Mouse (Mus musculus): ENCODE measurements around the gene Gmppb.

The Gmppb gene

GRCm38 (mm10) chr9:108073141-108073930, 24.3 kb downstream of the Gmppb start:
- DNase-seq (ENCODE audit: low read depth, low spot score): peak; percentile 98

DNA sequence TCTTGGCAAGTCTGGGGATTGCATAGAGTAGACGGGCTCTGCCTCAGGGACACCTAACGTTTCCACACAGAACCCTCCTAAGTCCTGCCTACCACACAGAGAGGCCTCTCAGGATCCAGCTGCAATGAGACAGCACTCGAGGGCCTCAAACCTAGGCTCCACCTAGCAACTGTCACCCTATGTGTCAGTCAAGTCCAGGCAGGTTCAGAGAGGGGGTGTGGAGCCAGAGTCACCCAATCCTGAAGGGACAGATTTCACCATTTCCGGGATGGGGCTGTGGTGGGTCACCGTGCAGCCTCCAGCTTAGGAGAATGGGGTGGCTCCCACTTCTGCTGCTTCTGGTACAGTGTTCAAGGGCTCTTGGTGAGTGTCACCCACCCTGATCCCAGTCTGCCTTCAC, 31.1 kb downstream of the Gmppb start, which contains the start of gene Mst1:
TSS of gene Mst1 (plus strand) at position 269 of the 400 bp plus-strand sequence.
- no peak for DNase-seq (ENCODE audit: low read depth, low spot score)

DNA sequence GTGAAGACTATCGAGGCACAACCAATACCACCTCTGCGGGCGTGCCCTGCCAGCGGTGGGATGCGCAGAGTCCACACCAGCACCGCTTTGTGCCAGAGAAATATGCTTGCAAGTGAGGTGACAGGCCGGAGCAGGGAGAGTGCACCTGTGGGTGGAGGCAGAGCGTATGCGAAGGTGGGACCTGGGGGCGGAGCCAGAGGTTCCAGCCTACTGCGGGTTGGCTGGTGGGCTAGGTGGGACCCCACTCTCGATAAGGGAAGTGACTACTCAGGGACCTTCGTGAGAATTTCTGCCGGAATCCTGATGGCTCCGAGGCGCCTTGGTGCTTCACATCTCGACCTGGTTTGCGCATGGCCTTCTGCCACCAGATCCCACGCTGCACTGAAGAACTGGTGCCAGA, 33.5 kb downstream of the Gmppb start:
- no peak for DNase-seq (ENCODE audit: low read depth, low spot score)

GRCm38 (mm10) chr9:108082988-108083431, 34.0 kb downstream of the Gmppb start, which contains the start of gene Rnf123:
Gene Rnf123, minus strand, starts transcription at chr9:108083346.
- no peak for DNase-seq (ENCODE audit: low read depth, low spot score)

DNA sequence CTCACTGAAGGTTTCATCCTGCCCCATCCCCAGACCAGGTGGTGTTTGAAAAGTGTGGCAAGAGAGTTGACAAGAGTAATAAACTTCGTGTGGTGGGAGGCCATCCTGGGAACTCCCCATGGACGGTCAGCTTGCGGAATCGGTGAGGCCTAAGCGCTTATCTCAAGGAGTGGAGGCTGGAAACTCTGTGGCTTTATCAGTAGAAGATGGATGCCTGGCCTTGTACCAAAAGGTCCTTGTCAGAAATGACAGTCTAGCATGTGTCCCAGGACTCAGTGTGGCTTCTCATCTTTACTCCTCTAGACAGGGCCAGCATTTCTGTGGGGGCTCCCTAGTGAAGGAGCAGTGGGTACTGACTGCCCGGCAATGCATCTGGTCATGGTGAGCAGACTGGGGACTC, 34.5 kb downstream of the Gmppb start:
- no peak for DNase-seq (ENCODE audit: low read depth, low spot score)

- DNase-seq (ENCODE audit: low read depth, low spot score): no peak
Measured at GRCm38 (mm10) chr9:108085261-108085660, 36.2 kb downstream of the Gmppb start.

DNA sequence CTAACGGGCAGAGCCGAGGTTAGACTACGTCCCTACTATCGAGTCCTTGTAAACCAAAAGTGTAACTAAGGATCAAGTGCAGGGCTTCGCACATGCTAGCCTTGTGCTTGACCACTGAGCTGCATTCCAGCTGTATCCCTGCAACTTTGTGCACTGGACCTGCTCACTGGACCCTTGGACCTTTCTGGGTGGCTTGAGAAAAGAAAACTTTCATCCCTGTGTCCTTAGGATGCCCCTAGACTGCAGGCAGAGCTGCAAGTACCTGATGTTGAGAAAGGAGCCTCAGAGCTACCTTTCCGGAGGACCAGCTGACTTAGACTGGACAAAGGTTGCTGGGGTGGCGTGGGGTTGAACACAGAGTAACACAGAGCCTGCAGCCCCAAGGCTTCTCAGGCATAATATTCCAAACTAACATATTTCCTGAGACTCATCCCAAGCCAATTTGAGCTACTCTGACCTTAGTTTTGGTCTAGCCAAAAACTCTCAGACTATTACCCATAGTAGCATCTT, 41.6 kb downstream of the Gmppb start:
- DNase-seq (ENCODE audit: low read depth, low spot score): no peak

GRCm38 (mm10) chr9:108093586-108093985, 44.5 kb downstream of the Gmppb start:
- no peak for DNase-seq (ENCODE audit: low read depth, low spot score)

DNA sequence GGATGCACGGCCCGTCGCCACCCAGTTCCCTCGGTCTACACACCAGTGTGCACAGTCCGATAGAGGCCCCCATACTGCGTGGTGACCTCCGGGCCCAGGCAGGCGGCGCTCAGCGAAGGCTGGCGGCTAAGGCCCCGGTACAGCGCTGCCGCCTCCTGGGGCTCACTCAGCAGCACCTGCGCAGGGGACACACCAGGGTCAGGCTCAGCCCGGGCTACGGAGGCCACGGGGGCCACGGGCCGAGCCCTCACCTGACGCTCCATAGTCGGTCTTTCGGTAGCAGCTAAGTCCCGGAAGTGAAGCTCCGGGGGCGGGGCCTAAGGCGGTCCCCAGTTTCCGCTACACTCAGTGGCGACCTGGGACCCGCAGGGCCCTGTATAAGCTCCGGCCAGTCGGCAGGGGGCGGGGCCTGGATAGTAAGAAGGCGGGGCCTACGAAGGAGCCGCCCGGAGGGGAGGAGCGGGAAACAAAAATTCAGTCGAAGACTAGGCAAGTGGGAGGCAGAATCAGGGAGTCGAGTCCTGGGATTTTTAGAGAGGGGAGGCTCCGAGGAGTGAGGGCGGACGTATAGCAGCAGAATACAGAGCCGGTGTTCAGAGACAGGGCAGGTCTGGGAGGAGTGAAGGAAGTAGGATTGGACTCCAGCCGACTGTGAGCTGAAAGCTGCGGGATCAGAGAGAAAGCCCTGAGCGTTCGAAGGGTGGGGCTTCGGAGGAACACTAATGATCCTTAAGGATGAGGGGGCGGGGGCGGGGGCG, 45.3 kb downstream of the Gmppb start, which contains the start of gene Apeh:
TSS of gene Apeh (minus strand) at position 423 of the 758 bp plus-strand sequence.
- DNase-seq (ENCODE audit: low read depth, low spot score): peak; percentile 93

DNA sequence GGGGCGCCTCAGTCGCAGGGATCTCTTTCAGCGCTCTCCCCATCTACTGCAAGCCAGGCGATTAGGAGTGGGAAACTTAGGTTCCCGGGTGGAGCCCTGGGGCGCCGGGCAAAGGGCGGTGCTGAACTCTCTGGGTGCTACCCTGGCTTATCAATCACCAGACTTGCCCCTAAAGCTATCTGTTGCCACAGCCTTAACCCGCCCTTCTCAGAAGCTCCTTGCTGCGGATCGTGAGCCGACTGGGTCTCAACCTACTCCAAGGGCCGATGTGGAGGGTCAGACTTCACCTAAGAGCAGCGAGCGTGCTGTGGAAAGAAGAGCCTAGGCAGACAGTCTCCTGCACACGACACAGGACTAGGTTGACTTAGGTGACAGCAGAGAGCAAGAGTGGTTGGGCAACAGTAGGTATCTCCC, 46.0 kb downstream of the Gmppb start:
- DNase-seq (ENCODE audit: low read depth, low spot score): no peak

GRCm38 (mm10) chr9:108095518-108095917, 46.5 kb downstream of the Gmppb start:
- DNase-seq (ENCODE audit: low read depth, low spot score): peak; percentile 92

DNA sequence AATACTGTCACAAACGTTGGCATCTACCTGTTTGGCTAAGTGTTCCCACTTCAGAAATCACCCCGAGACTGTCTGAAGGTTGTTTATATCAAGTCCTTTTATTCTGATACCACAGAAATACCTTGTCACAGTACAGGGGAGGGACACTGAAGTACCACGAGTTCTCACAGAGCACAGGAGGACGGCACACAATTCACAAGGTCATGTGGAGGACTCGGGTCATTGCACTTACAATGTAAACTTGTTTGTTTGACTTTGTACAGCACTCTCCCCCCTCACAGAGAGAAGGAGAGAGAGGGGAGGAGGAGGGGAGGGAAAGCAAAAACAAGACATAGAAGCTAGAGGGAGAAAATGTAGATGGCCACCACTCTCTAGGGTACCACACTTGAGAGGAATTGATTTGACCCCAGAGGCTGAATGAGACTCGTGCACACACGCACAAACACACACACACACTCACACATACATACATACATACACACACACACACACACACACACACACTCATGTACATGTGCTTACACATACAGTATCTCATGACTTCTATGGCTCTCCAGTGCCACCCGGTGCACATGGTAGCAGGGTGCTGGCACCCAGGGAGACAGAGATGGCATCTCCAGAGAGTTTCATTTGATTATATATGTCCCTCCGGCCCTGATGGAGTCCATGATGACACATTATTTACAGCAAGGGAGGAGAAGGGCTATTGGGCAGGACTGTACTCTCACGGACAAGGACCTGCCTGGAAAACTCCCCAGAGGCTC, 47.1 kb downstream of the Gmppb start:
- DNase-seq (ENCODE audit: low read depth, low spot score): no peak

GRCm38 (mm10) chr9:108099619-108100018, 50.6 kb downstream of the Gmppb start:
- DNase-seq (ENCODE audit: low read depth, low spot score): peak; percentile 57
